In genomic region chr16:10447781-10448180, GRCm38 (mm10) we compare ENCODE assay signal across 9 mouse cellular contexts. TPM values are rescaled to one million over a fixed set of nuclear protein-coding genes. Genes with fewer than 3 reads are reported as not detected.
DNase-seq lines count a peak whose midpoint lies in the region; ATAC-seq lines count a peak whose summit lies in the region.
"Had no signal": no experiment of that assay in that cellular context is flagged by ENCODE, and none has a peak within 500 bp of the region (broad histone marks: within the 10 kb centered on the region; RNA-seq: fewer than 3 reads in every experiment).

No protein-coding gene starts in this region.

- H3K27me3 ChIP-seq in lung, embryonic 15.5 days: no peaks in the 10 kb centered on the region
- H3K27me3 ChIP-seq in forebrain, embryonic 13.5 days: no peaks in the 10 kb centered on the region
- H3K27me3 ChIP-seq in limb, embryonic 11.5 days (ENCODE audit: control insufficient read depth, insufficient read depth, low read length): no peaks in the 10 kb centered on the region
- no peaks in the 10 kb centered on the region for H3K27me3 ChIP-seq in stomach, embryonic 14.5 days (ENCODE audit: control insufficient read depth, insufficient read depth, low read length)

- no peak for DNase-seq in lung, adult 18-20 months
- DNase-seq in limb, embryonic 11.5 days (ENCODE audit: low spot score): no peak
- DNase-seq in adrenal gland, adult 2 months: no peak
- DNase-seq in lung, postnatal 25 days (ENCODE audit: low spot score): no peak
- DNase-seq: lung, adult 2 months had no signal

- peak overlapping the region; percentile 27; the same call in 1 of the 2 replicates for H3K9ac ChIP-seq in lung, embryonic 15.5 days
- peak overlapping the region; percentile 80 for H3K9ac ChIP-seq in forebrain, embryonic 13.5 days
- peak overlapping the region; percentile 64 for H3K9ac ChIP-seq in limb, embryonic 11.5 days (ENCODE audit: low read length)
- 0 out of 2 replicates have a peak overlapping the region, but pooled peaks have one; percentile 29 for H3K9ac ChIP-seq in stomach, embryonic 14.5 days (replicated peaks; ENCODE audit: low read depth, low read length)

- no peaks in the 10 kb centered on the region for H3K9me3 ChIP-seq in lung, embryonic 15.5 days
- H3K9me3 ChIP-seq in forebrain, embryonic 13.5 days (replicated peaks): no peaks in the 10 kb centered on the region
- H3K9me3 ChIP-seq in limb, embryonic 11.5 days (ENCODE audit: control insufficient read depth, low read length): no peaks in the 10 kb centered on the region
- no peaks in the 10 kb centered on the region for H3K9me3 ChIP-seq in stomach, embryonic 14.5 days (ENCODE audit: control insufficient read depth, low read depth, low read length)

- 53% methylated on average over 2 of the region's 2 CpGs for WGBS in lung, embryonic 15.5 days
- WGBS in forebrain, embryonic 13.5 days: 67% methylated on average over 2 of the region's 2 CpGs
- 38% methylated on average over 2 of the region's 2 CpGs for WGBS in limb, embryonic 11.5 days
- 71% methylated on average over 2 of the region's 2 CpGs for WGBS in stomach, embryonic 14.5 days

- H3K4me2 ChIP-seq in lung, embryonic 15.5 days: peak overlapping the region; percentile 65
- H3K4me2 ChIP-seq in forebrain, embryonic 13.5 days: peak overlapping the region; percentile 84
- peak overlapping the region; percentile 88 for H3K4me2 ChIP-seq in limb, embryonic 11.5 days (ENCODE audit: low read depth, severe bottlenecking)
- peak overlapping the region; percentile 56 for H3K4me2 ChIP-seq in stomach, embryonic 14.5 days (replicated peaks; ENCODE audit: low read depth, low read length)

- peak overlapping the region; percentile 42 for H3K4me3 ChIP-seq in lung, embryonic 15.5 days
- peak overlapping the region; percentile 69 for H3K4me3 ChIP-seq in forebrain, embryonic 13.5 days
- H3K4me3 ChIP-seq in limb, embryonic 11.5 days (ENCODE audit: low read depth, low read length): peak overlapping the region; percentile 48
- peak overlapping the region; percentile 33; the same call in 1 of the 2 replicates for H3K4me3 ChIP-seq in stomach, embryonic 14.5 days (ENCODE audit: low read depth, low read length)

- no peak for ATAC-seq in lung, embryonic 15.5 days (ENCODE audit: borderline replicate concordance, extremely low read depth, low FRiP score, low TSS enrichment)
- peak; percentile 14 for ATAC-seq in forebrain, embryonic 13.5 days
- no peak for ATAC-seq in limb, embryonic 11.5 days (ENCODE audit: insufficient number of reproducible peaks, low FRiP score, low TSS enrichment, low read depth)
- ATAC-seq in stomach, embryonic 14.5 days (ENCODE audit: insufficient number of reproducible peaks, insufficient read depth, low FRiP score, low read depth): no peak
- ATAC-seq in activated CD4-positive, CD25-positive, alpha-beta regulatory T cell, adult 4 months: no peak

- H3K4me1 ChIP-seq in lung, embryonic 15.5 days: peaks cover 32% of the 10 kb centered on the region
- peaks cover 31% of the 10 kb centered on the region for H3K4me1 ChIP-seq in forebrain, embryonic 13.5 days
- H3K4me1 ChIP-seq in limb, embryonic 11.5 days (ENCODE audit: control insufficient read depth, insufficient read depth, low read length): peaks cover 10% of the 10 kb centered on the region
- H3K4me1 ChIP-seq in stomach, embryonic 14.5 days (ENCODE audit: control insufficient read depth, insufficient read depth, low read length): peaks cover 6% of the 10 kb centered on the region; the same call in 1 of the 2 replicates

- no peak overlapping the region for H3K27ac ChIP-seq in lung, embryonic 15.5 days
- H3K27ac ChIP-seq in forebrain, embryonic 13.5 days: peak overlapping the region; percentile 35; the same call in 1 of the 2 replicates
- H3K27ac ChIP-seq in limb, embryonic 11.5 days (replicated peaks; ENCODE audit: low read depth, low read length): no peak overlapping the region
- no peak overlapping the region for H3K27ac ChIP-seq in stomach, embryonic 14.5 days (ENCODE audit: low read length)

- H3K36me3 ChIP-seq in lung, embryonic 15.5 days: no peaks in the 10 kb centered on the region
- 0 out of 2 replicates have a peak, but pooled peaks cover 8% of the 10 kb centered on the region for H3K36me3 ChIP-seq in forebrain, embryonic 13.5 days (ENCODE audit: poor library complexity, severe bottlenecking)
- H3K36me3 ChIP-seq in limb, embryonic 11.5 days (ENCODE audit: control insufficient read depth, insufficient read depth, low read length): no peaks in the 10 kb centered on the region
- no peaks in the 10 kb centered on the region for H3K36me3 ChIP-seq in stomach, embryonic 14.5 days (ENCODE audit: control insufficient read depth, insufficient read depth, low read length)

RNA-seq across cellular contexts. Expression of gene Tvp23a, which starts 0.6 kb away (rescaled TPM):
- 10.5 and 11.0 TPM in 2 replicates for polyA plus RNA-seq in lung, embryonic 15.5 days (2015; fragmentation: Nextera tagmentation; extraction: Ambion mirVana)
- 37.1 and 39.8 TPM in 2 replicates for polyA plus RNA-seq in forebrain, embryonic 13.5 days (2015; fragmentation: Nextera tagmentation; extraction: Ambion mirVana)
- polyA plus RNA-seq in limb, embryonic 11.5 days (2014; fragmentation: Nextera tagmentation; extraction: Ambion mirVana): 18.5 and 19.4 TPM in 2 replicates
- polyA plus RNA-seq in stomach, embryonic 14.5 days (2014; fragmentation: Nextera tagmentation; extraction: Ambion mirVana): 11.4 and 16.0 TPM in 2 replicates
- polyA plus RNA-seq in activated CD4-positive, CD25-positive, alpha-beta regulatory T cell, adult 4 months (2017; shearing (Covaris generic)): 1 to 10 TPM; 1.4 to 1.6 TPM
- total RNA-seq in adrenal gland, adult 2 months (2021): 1 to 10 TPM; 1.3 to 2.0 TPM
- 1.2 and 1.5 TPM in 2 replicates for polyA plus RNA-seq in adrenal gland, adult 2 months (2012; rRNA removed)

RNA-seq across cellular contexts. Expression of gene Ciita, which starts 32.1 kb away (rescaled TPM):
- 0.70 and 1.00 TPM in 2 replicates for polyA plus RNA-seq in lung, embryonic 15.5 days (2015; fragmentation: Nextera tagmentation; extraction: Ambion mirVana)
- polyA plus RNA-seq in forebrain, embryonic 13.5 days (2015; fragmentation: Nextera tagmentation; extraction: Ambion mirVana): 0.29 and 0.40 TPM in 2 replicates
- 0.16 and 0.17 TPM in 2 replicates for polyA plus RNA-seq in limb, embryonic 11.5 days (2014; fragmentation: Nextera tagmentation; extraction: Ambion mirVana)
- 0.42 and 0.62 TPM in 2 replicates for polyA plus RNA-seq in stomach, embryonic 14.5 days (2014; fragmentation: Nextera tagmentation; extraction: Ambion mirVana)
- polyA plus RNA-seq in activated CD4-positive, CD25-positive, alpha-beta regulatory T cell, adult 4 months (2017; shearing (Covaris generic)): 1 to 10 TPM; 1.3 to 4.3 TPM
- 1 to 10 TPM; 1.4 to 2.0 TPM for total RNA-seq in adrenal gland, adult 2 months (2021)
- 2.3 and 2.9 TPM in 2 replicates for polyA plus RNA-seq in adrenal gland, adult 2 months (2012; rRNA removed)

RNA-seq across cellular contexts. Expression of gene Nubp1, which starts 36.0 kb away (rescaled TPM):
- polyA plus RNA-seq in lung, embryonic 15.5 days (2015; fragmentation: Nextera tagmentation; extraction: Ambion mirVana): 68.5 and 74.4 TPM in 2 replicates
- 51.9 and 56.4 TPM in 2 replicates for polyA plus RNA-seq in forebrain, embryonic 13.5 days (2015; fragmentation: Nextera tagmentation; extraction: Ambion mirVana)
- polyA plus RNA-seq in limb, embryonic 11.5 days (2014; fragmentation: Nextera tagmentation; extraction: Ambion mirVana): 87.6 and 89.4 TPM in 2 replicates
- polyA plus RNA-seq in stomach, embryonic 14.5 days (2014; fragmentation: Nextera tagmentation; extraction: Ambion mirVana): 56.1 and 59.1 TPM in 2 replicates
- 10 to 100 TPM; 68.5 to 77.0 TPM for polyA plus RNA-seq in activated CD4-positive, CD25-positive, alpha-beta regulatory T cell, adult 4 months (2017; shearing (Covaris generic))
- 10 to 100 TPM; 25.8 to 27.9 TPM for total RNA-seq in adrenal gland, adult 2 months (2021)
- 17.2 and 19.7 TPM in 2 replicates for polyA plus RNA-seq in adrenal gland, adult 2 months (2012; rRNA removed)

RNA-seq across cellular contexts. Expression of gene Tekt5, which starts 52.5 kb away (rescaled TPM):
- polyA plus RNA-seq in lung, embryonic 15.5 days (2015; fragmentation: Nextera tagmentation; extraction: Ambion mirVana): 1.9 and 2.6 TPM in 2 replicates
- 0.74 and 1.4 TPM in 2 replicates for polyA plus RNA-seq in forebrain, embryonic 13.5 days (2015; fragmentation: Nextera tagmentation; extraction: Ambion mirVana)
- polyA plus RNA-seq in limb, embryonic 11.5 days (2014; fragmentation: Nextera tagmentation; extraction: Ambion mirVana): 0.10 TPM in 1 of 2 replicates, not detected in the other
- polyA plus RNA-seq in stomach, embryonic 14.5 days (2014; fragmentation: Nextera tagmentation; extraction: Ambion mirVana): 0.70 and 1.0 TPM in 2 replicates
- not detected for polyA plus RNA-seq in activated CD4-positive, CD25-positive, alpha-beta regulatory T cell, adult 4 months (2017; shearing (Covaris generic))
- total RNA-seq in adrenal gland, adult 2 months (2021): not detected
- 0.09 TPM in 1 of 2 replicates, not detected in the other for polyA plus RNA-seq in adrenal gland, adult 2 months (2012; rRNA removed)

Comparison
In these comparisons a context has a peak if more than half of its experiments do, and no peak if none do; other contexts are left out.
1. H3K9ac ChIP-seq: peak in every context shown above with its lines; median percentile 80 in forebrain, embryonic 13.5 days; 64 in limb, embryonic 11.5 days; 29 in stomach, embryonic 14.5 days; 27 in lung, embryonic 15.5 days.